Mouse (Mus musculus): ENCODE data around the gene Plch1. TPM values are rescaled to one million over a fixed set of nuclear protein-coding genes. Genes with fewer than 3 reads are reported as not detected.
A peak's percentile ranks its signal among the peaks of the same experiment; 100 is the strongest.

Gene Plch1
- total and polyA plus RNA-seq, 2 experiments from 2014 or later: 3.5 to 14.4 TPM

DNA sequence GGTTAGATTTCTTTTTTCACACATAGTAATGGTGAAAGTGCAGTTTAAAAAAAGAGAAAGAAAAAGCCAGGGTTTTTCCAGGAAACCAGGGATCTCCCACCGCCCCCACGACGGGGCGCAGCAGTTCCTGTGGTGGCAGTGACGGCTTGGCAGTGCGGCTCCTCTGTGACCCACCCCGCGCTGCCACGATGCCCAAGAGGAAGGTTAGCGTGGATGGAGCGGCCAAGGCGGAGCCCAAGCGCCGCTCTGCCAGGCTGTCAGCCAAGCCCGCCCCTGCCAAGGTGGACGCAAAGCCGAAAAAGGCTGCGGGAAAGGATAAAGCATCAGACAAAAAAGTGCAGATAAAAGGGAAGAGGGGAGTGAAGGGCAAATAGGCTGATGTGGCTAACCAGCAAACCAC is 6.0 kb upstream of the Plch1 start:
- Histone ChIP-seq H3K36me3 (ENCODE audit: insufficient read depth) (no peaks in the 10 kb centered on the region), H3K27me3 (ENCODE audit: insufficient read depth, low read length) (no peaks in the 10 kb centered on the region), H3K9me3 (ENCODE audit: low read length) (no peaks in the 10 kb centered on the region), H3K4me2 (ENCODE audit: low read depth) (peak overlapping the region; percentile 68), H3K27ac (ENCODE audit: low read depth, low read length) (no peak overlapping the region), H3K4me1 (ENCODE audit: insufficient read depth) (no peaks in the 10 kb centered on the region), H3K4me3 (ENCODE audit: low read depth, low read length) (peak overlapping the region; percentile 36), H3K9ac (peak overlapping the region; percentile 41; the same call in 1 of the 2 replicates)
- under 1% methylated on average over 18 of the region's 18 CpGs for WGBS
- no peak for TF ChIP-seq CTCF (IDR thresholded peaks at IDR 0.05; ENCODE audit: low read depth)
- DNase-seq (no peak), ATAC-seq (peak; percentile 43; the same call in 1 of the 2 replicates)

GRCm38 (mm10) chr3:63904157-63904556 is 4.9 kb upstream of the Plch1 start:
- DNase-seq (no peak), ATAC-seq (no peak)
- Histone ChIP-seq H3K9ac (no peak overlapping the region), H3K27me3 (ENCODE audit: insufficient read depth, low read length) (no peaks in the 10 kb centered on the region), H3K9me3 (ENCODE audit: low read length) (no peaks in the 10 kb centered on the region), H3K4me1 (ENCODE audit: insufficient read depth) (no peaks in the 10 kb centered on the region), H3K27ac (ENCODE audit: low read depth, low read length) (no peak overlapping the region), H3K4me2 (ENCODE audit: low read depth) (no peak overlapping the region), H3K4me3 (ENCODE audit: low read depth, low read length) (no peak overlapping the region), H3K36me3 (ENCODE audit: insufficient read depth) (no peaks in the 10 kb centered on the region)
- no peak for TF ChIP-seq CTCF (IDR thresholded peaks at IDR 0.05; ENCODE audit: low read depth)
- 81% methylated on average over 2 of the region's 2 CpGs for WGBS

- H3K27me3 ChIP-seq (ENCODE audit: insufficient read depth, low read length): no peaks in the 10 kb centered on the region
- no peaks in the 10 kb centered on the region for H3K9me3 ChIP-seq (ENCODE audit: low read length)
- under 1% methylated on average over 12 of the region's 12 CpGs for WGBS
- H3K4me2 ChIP-seq (ENCODE audit: low read depth): peak overlapping the region; percentile 88
- H3K27ac ChIP-seq (ENCODE audit: low read depth, low read length): no peak overlapping the region
- TF ChIP-seq CTCF (IDR thresholded peaks at IDR 0.05; ENCODE audit: low read depth): no peak
- ATAC-seq (peak; percentile 25; the same call in 1 of the 2 replicates), DNase-seq (peak; percentile 64)
- H3K4me3 ChIP-seq (ENCODE audit: low read depth, low read length): peak overlapping the region; percentile 71
- no peaks in the 10 kb centered on the region for H3K4me1 ChIP-seq (ENCODE audit: insufficient read depth)
- H3K9ac ChIP-seq: no peak overlapping the region
- no peaks in the 10 kb centered on the region for H3K36me3 ChIP-seq (ENCODE audit: insufficient read depth)
Observed at GRCm38 (mm10) chr3:63900021-63900571, 824 bp upstream of the Plch1 start.

GRCm38 (mm10) chr3:63898581-63899308 is 527 bp downstream of the Plch1 start:
- peak; percentile 91 for DNase-seq
- Histone ChIP-seq H3K36me3 (ENCODE audit: insufficient read depth) (no peaks in the 10 kb centered on the region), H3K9me3 (ENCODE audit: low read length) (no peaks in the 10 kb centered on the region), H3K27me3 (ENCODE audit: insufficient read depth, low read length) (no peaks in the 10 kb centered on the region), H3K9ac (peak overlapping the region; percentile 65), H3K27ac (ENCODE audit: low read depth, low read length) (peak overlapping the region; percentile 31; the same call in 1 of the 2 replicates), H3K4me2 (ENCODE audit: low read depth) (peak overlapping the region; percentile 88), H3K4me1 (ENCODE audit: insufficient read depth) (no peaks in the 10 kb centered on the region), H3K4me3 (ENCODE audit: low read depth, low read length) (peak overlapping the region; percentile 71)
- ATAC-seq: peak; percentile 95
- 1% methylated on average over 41 of the region's 41 CpGs for WGBS
- no peak for TF ChIP-seq CTCF (IDR thresholded peaks at IDR 0.05; ENCODE audit: low read depth)

GRCm38 (mm10) chr3:63897177-63897576 is 2.1 kb downstream of the Plch1 start:
- TF ChIP-seq CTCF (IDR thresholded peaks at IDR 0.05; ENCODE audit: low read depth): no peak
- DNase-seq: no peak
- H3K9ac ChIP-seq: no peak overlapping the region
- H3K36me3 ChIP-seq (ENCODE audit: insufficient read depth): no peaks in the 10 kb centered on the region
- H3K4me3 ChIP-seq (ENCODE audit: low read depth, low read length): no peak overlapping the region
- no peak for ATAC-seq
- no peaks in the 10 kb centered on the region for H3K9me3 ChIP-seq (ENCODE audit: low read length)
- no peaks in the 10 kb centered on the region for H3K27me3 ChIP-seq (ENCODE audit: insufficient read depth, low read length)
- H3K4me2 ChIP-seq (ENCODE audit: low read depth): no peak overlapping the region
- WGBS: 11% methylated on average over 1 of the region's 1 CpGs
- no peak overlapping the region for H3K27ac ChIP-seq (ENCODE audit: low read depth, low read length)
- H3K4me1 ChIP-seq (ENCODE audit: insufficient read depth): no peaks in the 10 kb centered on the region

- Histone ChIP-seq H3K27ac (ENCODE audit: low read depth, low read length) (no peak overlapping the region), H3K9me3 (ENCODE audit: low read length) (no peaks in the 10 kb centered on the region), H3K9ac (no peak overlapping the region), H3K4me3 (ENCODE audit: low read depth, low read length) (no peak overlapping the region), H3K36me3 (ENCODE audit: insufficient read depth) (no peaks in the 10 kb centered on the region), H3K27me3 (ENCODE audit: insufficient read depth, low read length) (no peaks in the 10 kb centered on the region), H3K4me2 (ENCODE audit: low read depth) (no peak overlapping the region), H3K4me1 (ENCODE audit: insufficient read depth) (no peaks in the 10 kb centered on the region)
- TF ChIP-seq CTCF (IDR thresholded peaks at IDR 0.05; ENCODE audit: low read depth): no peak
- DNase-seq (no peak), ATAC-seq (no peak)
- WGBS: 38% methylated on average over 4 of the region's 4 CpGs
Observed at GRCm38 (mm10) chr3:63896303-63896702, 3.0 kb downstream of the Plch1 start.

GRCm38 (mm10) chr3:63895786-63896185 is 3.5 kb downstream of the Plch1 start:
- TF ChIP-seq CTCF (IDR thresholded peaks at IDR 0.05; ENCODE audit: low read depth): no peak
- 18% methylated on average over 2 of the region's 2 CpGs for WGBS
- Histone ChIP-seq H3K4me2 (ENCODE audit: low read depth) (no peak overlapping the region), H3K27me3 (ENCODE audit: insufficient read depth, low read length) (no peaks in the 10 kb centered on the region), H3K27ac (ENCODE audit: low read depth, low read length) (no peak overlapping the region), H3K4me3 (ENCODE audit: low read depth, low read length) (no peak overlapping the region), H3K9me3 (ENCODE audit: low read length) (no peaks in the 10 kb centered on the region), H3K4me1 (ENCODE audit: insufficient read depth) (no peaks in the 10 kb centered on the region), H3K9ac (no peak overlapping the region), H3K36me3 (ENCODE audit: insufficient read depth) (no peaks in the 10 kb centered on the region)
- DNase-seq (no peak), ATAC-seq (no peak)
